ENCODE assay signal across 9 mouse cellular contexts in the genomic region with DNA sequence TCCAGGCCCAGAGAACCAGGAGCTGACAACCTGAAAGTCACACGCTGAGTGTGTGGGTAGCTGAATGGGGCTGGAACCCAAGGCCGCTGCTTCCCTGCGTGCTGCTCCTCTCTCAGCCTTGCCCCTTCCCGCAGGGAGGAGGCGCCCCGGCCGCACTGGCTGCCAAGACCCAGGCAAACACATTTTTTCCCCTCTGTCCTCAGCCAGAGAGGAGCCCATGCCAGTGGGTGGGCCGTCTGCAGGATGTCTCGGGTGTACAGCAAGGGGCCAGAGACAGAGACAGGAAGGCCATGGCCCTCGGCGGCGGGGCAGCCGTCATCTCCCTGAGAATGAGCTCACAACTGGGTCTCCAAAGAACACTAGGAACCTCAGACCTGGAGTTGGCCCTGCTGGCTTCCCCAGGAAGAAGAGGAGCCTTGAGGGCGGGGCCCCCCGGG. TPM values are rescaled to one million over a fixed set of nuclear protein-coding genes. Genes with fewer than 3 reads are reported as not detected.
DNase-seq lines count a peak whose midpoint lies in the region; ATAC-seq lines count a peak whose summit lies in the region.
"Had no signal": no experiment of that assay in that cellular context is flagged by ENCODE, and none has a peak within 500 bp of the region (broad histone marks: within the 10 kb centered on the region; RNA-seq: fewer than 3 reads in every experiment).

No protein-coding gene starts in this region.

- intact Hi-C loops in gastrocnemius, postnatal 36 days (cut with DNase I): no loop called here

- ATAC-seq in forebrain, embryonic 13.5 days: no peak
- no peak for ATAC-seq in forebrain, embryonic 16.5 days
- no peak for ATAC-seq in midbrain, embryonic 16.5 days

- H3K36me3 ChIP-seq in forebrain, embryonic 13.5 days (ENCODE audit: poor library complexity, severe bottlenecking): no peaks in the 10 kb centered on the region
- H3K36me3 ChIP-seq in forebrain, embryonic 16.5 days (ENCODE audit: control insufficient read depth, insufficient read depth): no peaks in the 10 kb centered on the region
- no peaks in the 10 kb centered on the region for H3K36me3 ChIP-seq in midbrain, embryonic 16.5 days (ENCODE audit: control insufficient read depth, insufficient read depth, low read length)
- H3K36me3 ChIP-seq: midbrain, embryonic 12.5 days had no signal

- 31% methylated on average over 14 of the region's 15 CpGs for WGBS in forebrain, embryonic 13.5 days
- 33% methylated on average over 15 of the region's 15 CpGs for WGBS in forebrain, embryonic 16.5 days
- 38% methylated on average over 15 of the region's 15 CpGs for WGBS in midbrain, embryonic 16.5 days

- no peak overlapping the region for H3K4me3 ChIP-seq in forebrain, embryonic 13.5 days
- H3K4me3 ChIP-seq in forebrain, embryonic 16.5 days (replicated peaks; ENCODE audit: low read length): no peak overlapping the region
- no peak overlapping the region for H3K4me3 ChIP-seq in midbrain, embryonic 16.5 days (ENCODE audit: low read depth, low read length)
- H3K4me3 ChIP-seq: midbrain, embryonic 12.5 days had no signal

- no peak overlapping the region for H3K4me2 ChIP-seq in forebrain, embryonic 13.5 days
- no peak overlapping the region for H3K4me2 ChIP-seq in forebrain, embryonic 16.5 days (ENCODE audit: low read length)
- H3K4me2 ChIP-seq in midbrain, embryonic 16.5 days (ENCODE audit: low read length): no peak overlapping the region
- H3K4me2 ChIP-seq: midbrain, embryonic 12.5 days had no signal

- H3K27me3 ChIP-seq in forebrain, embryonic 13.5 days: peaks cover 31% of the 10 kb centered on the region
- H3K27me3 ChIP-seq in forebrain, embryonic 16.5 days (replicated peaks; ENCODE audit: control insufficient read depth, insufficient read depth, low read length): peaks cover 8% of the 10 kb centered on the region
- H3K27me3 ChIP-seq in midbrain, embryonic 16.5 days (ENCODE audit: control insufficient read depth, insufficient read depth, low read depth, low read length): peaks cover 14% of the 10 kb centered on the region

- H3K9ac ChIP-seq in forebrain, embryonic 13.5 days: peak overlapping the region; percentile 18; the same call in 1 of the 2 replicates
- no peak overlapping the region for H3K9ac ChIP-seq in forebrain, embryonic 16.5 days (replicated peaks; ENCODE audit: low read depth, low read length)
- H3K9ac ChIP-seq in midbrain, embryonic 16.5 days (ENCODE audit: low read depth, low read length): no peak overlapping the region
- H3K9ac ChIP-seq: midbrain, embryonic 12.5 days had no signal

- peaks cover 15% of the 10 kb centered on the region for H3K4me1 ChIP-seq in forebrain, embryonic 13.5 days
- H3K4me1 ChIP-seq in forebrain, embryonic 16.5 days (replicated peaks; ENCODE audit: control insufficient read depth, insufficient read depth, low read length): peaks cover 7% of the 10 kb centered on the region
- H3K4me1 ChIP-seq in midbrain, embryonic 16.5 days (ENCODE audit: control insufficient read depth, insufficient read depth, low read length): peaks cover 8% of the 10 kb centered on the region

- H3K9me3 ChIP-seq in forebrain, embryonic 13.5 days (replicated peaks): no peaks in the 10 kb centered on the region
- H3K9me3 ChIP-seq in forebrain, embryonic 16.5 days (ENCODE audit: control insufficient read depth, low read length): no peaks in the 10 kb centered on the region
- H3K9me3 ChIP-seq in midbrain, embryonic 16.5 days (replicated peaks; ENCODE audit: control insufficient read depth, low read length, poor library complexity, severe bottlenecking): no peaks in the 10 kb centered on the region
- H3K9me3 ChIP-seq: midbrain, embryonic 12.5 days had no signal

- peak; percentile 59 to 75 for DNase-seq in gastrocnemius, postnatal 36 days
- DNase-seq in kidney, adult 8-10 months: peak; percentile 37 to 61
- DNase-seq in lung, postnatal 14 days: peak; percentile 81
- no peak for DNase-seq in layer of hippocampus, postnatal 36 days
- DNase-seq in embryo, embryonic 11 days: no peak

- no peak overlapping the region for H3K27ac ChIP-seq in forebrain, embryonic 13.5 days
- H3K27ac ChIP-seq in forebrain, embryonic 16.5 days (ENCODE audit: low read length): no peak overlapping the region
- H3K27ac ChIP-seq in midbrain, embryonic 16.5 days (ENCODE audit: low read length): no peak overlapping the region
- H3K27ac ChIP-seq: midbrain, embryonic 12.5 days had no signal

RNA-seq across cellular contexts. Expression of a gene that starts 4.9 kb away (rescaled TPM):
- polyA plus RNA-seq in forebrain, embryonic 13.5 days (2015; fragmentation: Nextera tagmentation; extraction: Ambion mirVana): 1.2 and 1.3 TPM in 2 replicates
- 0.97 and 1.1 TPM in 2 replicates for polyA plus RNA-seq in forebrain, embryonic 16.5 days (2015; fragmentation: Nextera tagmentation; extraction: Ambion mirVana)
- 1 to 10 TPM; 3.4 to 4.0 TPM for total RNA-seq in gastrocnemius, postnatal 36 days (2021)
- 1 to 10 TPM; 1.4 to 2.3 TPM for total RNA-seq in layer of hippocampus, postnatal 36 days (2021)
- polyA plus RNA-seq in midbrain, embryonic 16.5 days (2015; fragmentation: Nextera tagmentation; extraction: Ambion mirVana): 0.85 and 0.86 TPM in 2 replicates

RNA-seq across cellular contexts. Expression of a gene that starts 23.2 kb away (rescaled TPM):
- polyA plus RNA-seq in forebrain, embryonic 13.5 days (2015; fragmentation: Nextera tagmentation; extraction: Ambion mirVana): 24.9 and 29.6 TPM in 2 replicates
- 26.4 and 31.0 TPM in 2 replicates for polyA plus RNA-seq in forebrain, embryonic 16.5 days (2015; fragmentation: Nextera tagmentation; extraction: Ambion mirVana)
- 10 to 100 TPM; 15.2 to 16.1 TPM for total RNA-seq in gastrocnemius, postnatal 36 days (2021)
- total RNA-seq in layer of hippocampus, postnatal 36 days (2021): 10 to 100 TPM; 22.3 to 23.1 TPM
- 29.8 and 35.3 TPM in 2 replicates for polyA plus RNA-seq in midbrain, embryonic 16.5 days (2015; fragmentation: Nextera tagmentation; extraction: Ambion mirVana)

RNA-seq across cellular contexts. Expression of a gene that starts 52.0 kb away (rescaled TPM):
- polyA plus RNA-seq in forebrain, embryonic 13.5 days (2015; fragmentation: Nextera tagmentation; extraction: Ambion mirVana): 29.4 and 31.3 TPM in 2 replicates
- polyA plus RNA-seq in forebrain, embryonic 16.5 days (2015; fragmentation: Nextera tagmentation; extraction: Ambion mirVana): 43.4 and 44.0 TPM in 2 replicates
- total RNA-seq in gastrocnemius, postnatal 36 days (2021): 10 to 100 TPM; 23.2 to 30.0 TPM
- 10 to 100 TPM; 50.5 to 51.0 TPM for total RNA-seq in layer of hippocampus, postnatal 36 days (2021)
- polyA plus RNA-seq in midbrain, embryonic 16.5 days (2015; fragmentation: Nextera tagmentation; extraction: Ambion mirVana): 42.5 and 43.2 TPM in 2 replicates

Comparison
In these comparisons a context has a peak if more than half of its experiments do, and no peak if none do; other contexts are left out.
1. DNase-seq: peak in gastrocnemius, postnatal 36 days (2 of 2), kidney, adult 8-10 months (2 of 2) and lung, postnatal 14 days (single experiment); none in layer of hippocampus, postnatal 36 days (0 of 2) and embryo, embryonic 11 days (single experiment).